Mouse (Mus musculus) adrenal gland, adult 8-10 months (tissue): ENCODE results near the gene Lrrc1. TPM values are rescaled to one million over a fixed set of nuclear protein-coding genes. Genes with fewer than 3 reads are reported as not detected.

Source experiments
- microRNA-seq, 2 experiments: library from miRNA; unstranded; fragments of <30 nt; microRNA quantifications; one replicate each; pipeline ENCODE4 v1.2.0; 2022
- total RNA-seq, 4 experiments: library from RNA; stranded (reverse); gene quantifications; 2 replicates each; pipeline ENCODE4 v1.2.4; 2022

Lrrc1 gene
- total RNA-seq, 4 experiments from 2014 or later: 9.1 to 20.4 (median 14.8) TPM

Small RNAs within 50 kb of the gene (microRNA-seq; reads per million reads assigned to microRNA genes)
- gene Gm25250: 0 reads per million in 2 experiments

Other genes with a start within 250 kb of the Lrrc1 start
- gene Mlip, start 191.9 kb downstream of the Lrrc1 start, total RNA-seq: 1 to 10 TPM in 2 of 4 experiments, under 1 TPM in 2; 0.73 to 2.0 (median 1.1) TPM
- under 1 TPM in 2 of 4 experiments, not detected in 2; 0.03 to 0.09 TPM for gene Klhl31, start 91.6 kb upstream of the Lrrc1 start, total RNA-seq
- gene Gclc, start 209.7 kb upstream of the Lrrc1 start, total RNA-seq: 10 to 100 TPM; 34.1 to 53.4 (median 41.2) TPM